Mouse (Mus musculus) embryonic stem cell, embryonic (primary cell): ENCODE measurements at regions not wholly inside any gene's neighbourhood (a gene's known extent, or its start where the extent isn't known, plus 50 kb on each side); places are given as distances from the start of the nearest gene placed in this dataset.

Experiments
- CTCF ChIA-PET, 4 experiments: fragments of 300-600 bp in 2 of 4; fragments of 350-600 bp in 2 of 4; sonication (Branson Sonifier 250); formaldehyde crosslinking; loops; one replicate each; lab custom pipeline; 2022; ENCODE audit warnings: inconsistent platforms in 2 of 4; lab: Charles Lee
- POLR2A ChIA-PET, 4 experiments: fragments of 300-600 bp in 2 of 4; fragments of 350-600 bp in 2 of 4; sonication (Branson Sonifier 250); formaldehyde crosslinking; loops; one replicate each; lab custom pipeline; 2022; ENCODE audit warnings: antibody characterized with exemption in 4 of 4, inconsistent platforms in 1 of 4; lab: Charles Lee

DNA sequence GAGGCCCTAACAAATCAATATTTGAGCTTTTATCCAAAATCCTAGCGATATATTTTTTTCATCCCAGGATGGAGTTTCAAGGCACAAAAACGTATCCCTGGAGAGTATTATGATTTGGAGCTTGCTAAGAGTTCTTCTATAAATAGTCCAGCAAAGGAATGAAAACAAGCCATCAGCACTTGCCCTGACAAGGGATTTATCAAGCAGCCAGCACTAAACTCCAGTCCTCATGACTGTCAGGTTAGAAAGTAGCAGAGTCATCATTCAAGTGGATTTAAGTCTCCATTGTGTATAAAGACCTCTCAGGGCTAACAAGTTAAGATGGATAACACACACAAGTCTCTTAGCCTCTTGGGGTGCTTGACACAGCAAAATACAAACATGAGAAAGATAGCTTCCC is 148.6 kb upstream of the Ust start:
- CTCF ChIA-PET = no interaction called here
- POLR2A ChIA-PET = interaction anchor here in 1 of 4 experiments (1.2 kb wide), 1 partner anchor 9 kb away, joined by 5 read pairs; no protein-coding TSS in a partner anchor

DNA sequence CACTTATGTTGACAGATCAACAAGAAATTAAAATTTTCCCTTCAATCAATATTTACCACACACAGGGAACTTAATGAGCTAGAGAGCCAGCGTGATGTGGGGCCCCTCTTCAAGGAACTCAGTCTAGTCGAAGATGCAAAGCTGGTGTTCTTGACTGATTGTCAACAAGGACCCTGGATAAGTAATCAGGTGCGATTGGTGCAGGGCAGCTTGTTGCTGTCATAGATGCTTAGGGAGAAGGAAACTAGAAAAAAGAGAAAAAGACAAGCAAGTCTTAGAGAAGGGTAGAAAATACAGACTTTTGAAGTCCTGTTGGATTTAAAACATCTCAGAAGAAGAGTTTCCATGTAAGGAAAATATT is 140.3 kb upstream of the Ust start:
- ChIA-PET CTCF (no interaction called here), POLR2A (interaction anchor here in 1 of 4 experiments (1.2 kb wide), 1 partner anchor 8 kb away, joined by 5 read pairs; no protein-coding TSS in a partner anchor)

DNA sequence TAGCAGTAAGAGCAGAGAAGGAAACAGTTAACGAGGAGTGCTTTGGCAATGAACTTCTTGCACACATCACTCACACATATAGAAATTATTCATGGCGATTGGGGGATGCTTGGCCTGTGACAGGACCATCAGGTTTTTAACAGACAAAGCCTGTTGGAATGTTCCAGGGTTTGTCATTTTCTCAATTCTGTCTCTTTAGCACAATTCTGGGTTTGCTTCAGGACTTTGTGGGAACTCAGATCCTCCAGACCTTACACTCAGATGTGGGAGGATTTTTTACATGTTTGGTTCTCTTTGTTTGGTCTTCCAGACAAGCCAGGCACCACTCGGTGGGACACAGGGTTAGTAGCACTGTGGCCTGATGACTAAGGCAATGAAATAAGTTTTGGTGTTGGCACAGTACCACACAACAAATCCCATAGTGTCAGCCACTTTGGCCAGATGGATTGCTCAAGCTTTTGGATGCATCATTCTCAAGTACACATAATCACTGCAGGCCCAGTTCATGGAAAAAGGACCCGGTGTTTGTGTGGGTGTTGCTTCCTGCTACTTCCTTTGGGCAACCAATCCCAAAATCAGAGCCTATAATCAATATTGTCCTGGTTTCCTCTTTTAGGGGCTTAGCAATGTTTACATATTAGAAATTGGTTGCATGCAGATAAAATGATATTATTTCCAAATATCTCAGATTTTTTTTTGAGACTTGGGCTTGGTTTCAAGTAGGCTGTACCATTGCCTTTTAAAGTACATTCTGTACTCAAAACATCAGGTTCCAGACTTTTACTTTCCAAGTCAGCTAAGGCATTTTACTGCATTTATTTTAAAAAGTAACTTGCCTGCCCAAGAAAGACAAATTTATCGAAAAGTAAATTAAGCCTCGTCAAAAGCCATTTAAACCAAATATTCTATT is 139.7 kb upstream of the Ust start:
- ChIA-PET POLR2A (interaction anchor here in 1 of 4 experiments (1.2 kb wide), 1 partner anchor 8 kb away, joined by 5 read pairs; no protein-coding TSS in a partner anchor), CTCF (no interaction called here)

DNA sequence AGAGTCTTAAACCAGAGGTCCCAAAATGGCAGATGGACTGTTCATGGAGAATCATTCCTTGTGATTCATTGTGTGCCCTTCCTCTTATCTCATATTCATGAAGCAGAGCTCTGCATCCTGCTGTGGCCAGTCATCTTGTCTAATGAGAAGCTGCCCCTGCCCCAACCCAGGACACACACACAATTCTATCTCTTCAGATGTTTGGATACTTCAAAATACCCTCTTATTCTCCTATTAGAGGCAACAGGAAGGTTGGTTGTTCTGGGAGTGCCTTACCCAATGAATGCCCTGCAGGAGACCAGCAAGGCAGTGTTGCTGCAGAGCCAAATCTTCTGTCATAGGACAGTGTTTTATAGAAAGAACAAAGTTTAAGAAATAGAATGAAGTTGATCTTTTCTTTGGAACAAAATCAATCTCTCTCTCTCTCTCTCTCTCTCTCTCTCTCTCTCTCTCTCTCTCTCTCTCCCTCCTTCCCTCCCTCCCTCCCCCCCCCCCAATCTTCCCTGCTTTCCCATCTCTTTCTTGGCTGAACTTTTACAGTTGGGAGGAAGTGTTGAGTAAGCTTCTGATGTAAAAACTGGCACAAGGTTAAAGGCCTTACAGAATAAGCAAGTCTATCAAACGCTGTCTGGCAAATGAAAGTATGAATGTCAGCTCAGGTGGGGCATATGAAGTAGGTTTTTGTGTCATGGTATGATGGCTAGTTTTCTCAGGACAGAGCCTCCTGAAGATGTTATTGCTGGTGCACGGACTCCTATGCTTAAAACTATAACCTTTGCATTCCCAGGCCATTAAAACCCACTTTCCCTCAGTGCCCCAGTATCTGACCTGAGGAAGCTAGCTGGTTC is 138.8 kb upstream of the Ust start:
- CTCF ChIA-PET = no interaction called here
- POLR2A ChIA-PET = interaction anchor here in 1 of 4 experiments (0.5 to 1.2 kb wide), 3 partner anchors 9 to 189 kb away, joined by 3 to 5 read pairs (median 3); no protein-coding TSS in a partner anchor

DNA sequence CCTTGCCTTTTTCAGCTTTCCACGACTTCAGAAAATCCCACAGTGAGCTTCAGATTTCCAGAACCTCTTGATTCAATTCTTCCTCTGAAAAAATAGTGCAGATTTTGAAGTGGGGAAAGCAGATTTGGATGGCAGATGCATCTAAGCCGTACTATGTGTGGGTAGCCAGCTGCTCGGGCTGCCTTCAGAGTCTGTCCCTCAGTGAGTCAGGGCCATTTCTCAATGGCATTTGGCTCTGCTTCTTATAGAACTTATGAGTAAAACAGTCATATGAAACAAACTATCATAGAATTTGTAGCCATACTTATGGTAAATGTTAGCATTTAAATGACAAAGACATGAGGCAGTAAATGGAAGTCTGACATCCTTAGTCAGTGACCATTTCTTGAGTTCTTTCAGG is 135.0 kb upstream of the Ust start:
- ChIA-PET CTCF (no interaction called here), POLR2A (no interaction called here)

DNA sequence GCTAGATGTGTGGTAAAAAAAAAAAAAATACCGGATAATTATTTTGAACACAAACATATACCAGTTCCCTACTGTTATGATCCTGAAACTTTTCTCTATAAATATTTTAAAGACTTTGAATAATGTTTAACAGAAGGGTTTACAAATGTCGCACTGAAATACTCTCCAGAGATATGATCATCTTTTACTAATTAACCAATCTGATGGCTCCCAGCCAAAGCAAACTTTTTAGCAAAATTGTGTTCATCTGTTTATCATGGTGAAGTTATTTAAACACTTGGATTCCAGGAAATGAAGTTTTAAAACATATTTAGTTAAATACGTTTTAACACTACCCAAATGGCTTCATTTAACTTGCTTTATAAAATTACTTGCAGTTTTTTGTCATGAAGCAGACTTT is 123.6 kb upstream of the Ust start:
- CTCF ChIA-PET = interaction anchor here in 1 of 4 experiments (0.6 kb wide), 1 partner anchor 988 kb away, joined by 3 read pairs; no protein-coding TSS in a partner anchor
- POLR2A ChIA-PET = no interaction called here

DNA sequence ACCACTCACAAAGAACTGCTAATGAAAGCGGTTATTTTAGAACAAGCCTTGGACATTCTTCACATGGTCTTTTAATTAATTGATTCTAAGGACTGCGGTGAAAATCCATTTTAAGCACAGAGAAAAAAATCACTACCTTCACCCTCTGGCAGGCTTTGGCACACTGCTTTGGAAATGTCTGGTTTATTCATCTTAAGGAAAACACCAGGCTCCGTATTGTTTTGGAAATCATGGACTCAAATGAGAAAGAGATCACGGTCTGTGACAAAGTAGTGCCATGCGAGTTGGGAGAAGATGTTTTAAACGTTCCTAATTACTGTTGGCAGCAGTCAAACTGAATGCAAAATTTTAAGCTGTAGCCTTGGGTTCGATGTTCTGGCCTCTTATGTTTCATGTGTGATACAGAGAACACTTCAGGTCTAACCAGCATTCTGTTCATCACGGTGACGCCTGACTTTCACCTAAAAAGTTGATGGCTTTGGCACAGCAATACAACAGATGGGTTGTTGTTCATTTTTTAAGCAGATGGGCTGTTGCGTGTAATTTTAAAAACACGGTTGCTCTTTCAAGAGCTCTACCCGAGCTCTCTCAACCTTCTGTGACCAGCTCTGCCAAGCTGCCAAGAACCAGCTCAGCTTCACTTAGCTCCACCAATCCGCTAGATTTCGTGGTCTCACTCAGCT is 105.7 kb upstream of the Ust start:
- POLR2A ChIA-PET = no interaction called here

DNA sequence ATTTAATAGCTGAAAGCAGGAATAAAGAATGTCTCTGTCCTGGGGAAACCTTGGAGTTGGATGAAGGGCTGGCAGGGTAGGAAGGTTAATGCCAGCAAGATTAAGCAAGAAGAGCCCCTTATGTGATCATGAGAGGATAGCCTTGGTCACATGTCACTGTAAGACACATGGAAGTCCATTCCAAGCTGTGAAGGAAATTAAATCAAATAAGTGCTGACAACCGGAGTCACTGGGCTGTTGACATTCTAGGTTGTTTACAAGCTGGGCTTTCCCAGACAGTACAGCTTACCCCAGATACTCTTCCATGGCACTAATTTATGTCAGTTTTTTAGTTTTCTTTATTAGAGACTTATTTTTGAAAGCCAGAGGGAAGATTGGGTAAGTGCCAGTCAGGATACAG is 100.1 kb upstream of the Ust start:
- POLR2A ChIA-PET = interaction anchor here in 1 of 4 experiments (0.5 kb wide), 1 partner anchor 1526 kb away, joined by 4 read pairs; no protein-coding TSS in a partner anchor
- CTCF ChIA-PET = no interaction called here

More for the DNA sequence above, 105.7 kb upstream of the Ust start:
- CTCF ChIA-PET = no interaction called here

DNA sequence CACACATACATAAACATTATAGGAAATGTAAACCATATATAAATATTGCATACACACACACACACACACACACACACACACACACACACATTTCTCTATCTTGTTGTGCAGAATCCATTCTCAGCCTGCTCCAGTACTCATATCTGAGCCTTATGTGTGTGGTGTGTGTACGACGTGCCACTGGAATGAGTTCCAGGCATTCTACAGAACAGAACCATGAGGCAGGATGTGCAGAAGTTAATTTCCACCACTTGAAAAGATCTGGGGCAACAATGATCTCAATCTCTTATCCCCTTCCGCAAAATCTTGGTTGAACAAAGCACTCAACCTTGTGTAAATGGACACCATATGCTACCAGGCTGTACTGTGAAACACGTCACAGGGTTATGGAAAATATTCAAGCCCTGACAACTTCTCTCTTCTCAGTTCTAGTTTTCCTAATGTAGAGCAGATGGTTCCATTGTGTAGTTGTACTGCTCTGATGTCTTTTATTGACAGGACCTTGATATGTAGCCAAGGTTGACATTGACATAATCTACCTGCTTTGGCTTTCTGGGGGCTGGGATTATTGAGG is 96.9 kb upstream of the Ust start:
- POLR2A ChIA-PET = no interaction called here

DNA sequence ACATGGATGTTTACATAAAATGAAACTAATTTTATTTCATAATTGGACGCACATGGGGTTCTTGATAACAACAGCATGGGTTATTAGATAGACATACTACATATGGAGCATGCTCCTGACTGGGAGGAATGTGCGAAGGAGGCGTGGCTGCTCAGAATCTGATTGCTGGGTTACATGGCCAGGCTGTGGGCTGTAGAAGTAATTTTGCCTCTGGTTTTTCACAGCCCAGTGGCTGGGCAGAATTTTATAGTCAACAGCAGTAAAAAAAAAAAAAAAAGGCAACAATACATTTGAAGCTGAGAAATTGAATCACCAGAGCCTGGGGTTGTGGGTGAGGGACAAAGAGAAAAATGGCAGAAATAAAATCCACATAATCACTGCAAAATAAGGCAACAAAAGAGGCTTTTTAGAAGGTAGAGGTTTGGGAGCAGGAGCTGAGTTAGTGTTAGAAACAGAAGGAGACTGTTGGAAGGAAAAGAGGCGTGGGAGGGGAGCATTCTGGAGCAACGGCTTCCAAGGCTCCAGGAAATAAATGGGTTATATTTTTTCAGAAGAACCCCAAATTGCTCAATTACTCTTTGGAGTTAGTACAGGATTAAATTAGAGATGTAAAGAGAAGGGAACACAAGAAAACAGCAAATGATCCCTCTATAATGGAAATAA is 71.4 kb upstream of the Ust start:
- CTCF ChIA-PET = no interaction called here
- POLR2A ChIA-PET = no interaction called here

More for the DNA sequence above, 96.9 kb upstream of the Ust start:
- CTCF ChIA-PET = interaction anchor here in 1 of 4 experiments (0.6 kb wide), 1 partner anchor 1172 kb away, joined by 5 read pairs; no protein-coding TSS in a partner anchor

DNA sequence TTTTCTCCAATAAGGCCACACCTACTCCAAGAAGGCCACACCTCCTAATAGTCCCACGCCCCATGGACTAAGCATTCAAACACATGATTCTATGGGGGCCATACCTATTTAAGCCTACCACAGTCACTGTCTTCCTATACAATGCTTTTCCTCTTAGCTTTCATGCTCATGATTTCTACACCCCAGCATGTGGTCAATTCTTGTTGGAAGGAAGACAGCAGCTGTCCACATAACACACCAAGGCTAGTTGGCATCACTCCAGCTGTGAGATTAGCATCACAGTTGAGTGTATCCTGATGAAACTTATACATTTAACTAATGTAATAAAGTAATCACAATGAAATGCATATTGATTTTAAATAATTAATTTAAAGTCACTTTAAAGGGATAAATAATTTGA is 70.5 kb upstream of the Ust start:
- POLR2A ChIA-PET = no interaction called here
- CTCF ChIA-PET = no interaction called here

DNA sequence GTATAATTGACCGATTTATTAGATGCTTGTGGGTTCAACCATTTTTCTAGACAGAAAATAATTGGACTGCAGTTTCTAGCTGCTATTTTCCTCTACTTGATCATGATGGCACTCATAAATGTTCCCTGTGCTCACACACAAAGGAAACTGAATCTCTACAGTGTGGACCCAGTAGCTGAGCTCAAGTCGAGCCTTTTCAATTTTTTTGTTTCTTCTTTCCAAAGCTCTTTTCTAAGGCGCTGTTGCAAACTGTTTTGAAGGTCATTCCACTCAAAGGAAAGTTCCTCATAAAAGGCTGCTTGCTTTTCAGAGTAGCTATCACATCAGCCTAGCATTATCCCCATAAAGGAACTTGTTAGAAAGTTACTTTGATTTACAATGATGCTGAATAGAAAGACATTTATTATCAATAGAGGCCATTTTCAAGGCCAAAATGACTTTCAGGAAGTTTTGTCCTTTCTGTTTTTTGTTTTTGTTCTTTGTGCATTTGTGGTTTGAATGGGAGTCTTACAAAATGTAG is 65.8 kb upstream of the Ust start:
- ChIA-PET CTCF (interaction anchor here in 1 of 4 experiments (0.5 kb wide), 1 partner anchor 93 kb away, joined by 3 read pairs; no protein-coding TSS in a partner anchor), POLR2A (interaction anchor here in 1 of 4 experiments (0.6 kb wide), 1 partner anchor 110 kb away, joined by 4 read pairs; no protein-coding TSS in a partner anchor)

DNA sequence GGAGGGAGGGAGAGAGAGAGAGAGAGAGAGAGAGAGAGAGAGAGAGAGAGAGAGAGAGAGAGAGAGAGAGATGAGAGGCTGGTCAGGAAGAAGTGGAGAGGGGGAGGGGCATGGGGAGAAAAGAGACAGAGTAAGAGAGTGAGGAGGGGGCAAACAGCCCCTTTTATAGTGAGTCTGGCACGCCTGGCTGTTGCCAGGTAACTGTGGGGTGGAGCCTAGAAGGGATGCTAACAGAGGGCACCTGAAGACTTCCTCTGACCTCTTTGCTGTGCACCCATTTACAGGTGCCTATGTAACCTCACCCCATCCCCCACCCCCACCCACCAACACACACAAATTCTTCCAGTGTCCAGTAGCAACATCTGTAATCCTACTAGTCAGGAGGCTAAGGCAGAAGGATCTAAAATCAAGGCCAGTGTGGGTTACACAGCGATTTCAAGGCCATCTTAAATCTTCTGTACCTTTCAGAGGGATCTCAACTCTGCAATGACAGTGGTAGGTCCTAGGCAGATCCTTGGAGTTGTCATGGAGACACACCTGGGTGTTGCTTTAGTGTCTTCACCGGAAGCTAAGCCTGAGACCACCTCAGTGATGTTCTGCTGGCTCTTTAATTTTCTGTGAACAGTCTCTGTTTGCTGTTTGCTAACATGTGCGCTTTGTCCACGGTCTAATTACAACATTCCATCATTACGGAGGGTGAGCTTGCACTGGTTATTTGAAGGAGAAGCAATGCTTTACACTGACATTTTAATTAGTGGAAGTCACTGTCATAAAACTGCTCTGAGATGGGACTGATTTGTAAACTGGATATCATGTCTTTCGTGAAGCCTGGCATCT is 65.1 kb upstream of the Ust start:
- POLR2A ChIA-PET = no interaction called here
- CTCF ChIA-PET = interaction anchor here in 1 of 4 experiments (0.5 kb wide), 1 partner anchor 94 kb away, joined by 3 read pairs; no protein-coding TSS in a partner anchor

DNA sequence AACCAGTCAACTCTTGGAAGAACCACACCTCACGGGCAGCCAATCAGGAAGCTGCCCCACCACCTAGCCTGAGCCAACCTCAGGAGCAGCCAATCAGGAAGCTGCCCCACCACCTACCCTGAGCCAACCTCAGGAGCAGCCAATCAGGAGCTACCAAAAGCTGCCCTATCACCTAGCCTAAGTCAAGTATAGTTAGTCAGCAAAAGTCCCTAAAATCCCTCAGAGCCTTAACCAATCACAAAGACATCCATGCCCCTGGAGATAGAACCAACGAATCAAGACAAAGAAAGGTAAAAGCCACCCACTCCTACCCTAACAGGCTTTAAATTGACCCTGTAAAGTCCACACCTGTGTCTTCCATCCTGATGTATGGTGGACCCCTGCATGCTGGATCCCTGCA is 61.7 kb upstream of the Ust start:
- CTCF ChIA-PET = no interaction called here
- POLR2A ChIA-PET = interaction anchor here in 1 of 4 experiments (0.6 to 1.2 kb wide), 3 partner anchors 11 to 505 kb away, joined by 3 to 5 read pairs (median 3); no protein-coding TSS in a partner anchor

DNA sequence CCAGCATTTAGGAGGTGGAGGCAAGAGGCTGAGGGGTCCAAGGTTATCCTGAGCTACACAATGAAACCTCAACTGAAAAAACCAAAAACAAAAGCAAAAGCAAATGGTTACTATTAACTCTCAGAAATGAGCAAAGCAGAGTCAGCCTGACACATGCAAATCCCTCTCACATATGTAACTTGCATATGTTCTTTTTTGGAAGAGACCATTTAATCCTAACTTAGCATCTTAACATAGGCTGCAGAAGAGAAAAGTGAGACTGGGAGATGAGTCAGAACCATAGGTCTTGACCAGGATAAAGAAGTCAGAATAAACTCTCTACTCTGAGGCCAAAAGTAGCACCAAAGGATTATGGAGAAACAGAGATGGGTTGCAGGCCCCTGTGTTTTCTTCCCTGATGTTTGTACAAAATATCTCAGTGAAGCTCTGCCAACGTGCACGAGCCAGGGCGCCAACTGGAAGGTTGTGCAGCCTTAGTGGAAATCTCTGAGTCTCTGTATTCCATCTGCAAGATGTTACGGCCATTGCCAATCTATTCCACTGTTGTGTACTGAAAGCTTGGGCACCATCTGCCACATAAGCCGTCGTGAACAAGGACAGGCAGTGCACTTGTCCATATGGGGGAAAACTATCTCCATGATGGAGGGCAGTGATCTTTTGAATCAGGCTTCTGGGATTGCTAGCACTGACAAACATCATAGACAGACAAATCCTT is 59.2 kb upstream of the Ust start:
- CTCF ChIA-PET = no interaction called here
- POLR2A ChIA-PET = no interaction called here
